Comparison of ENCODE assay signal across 22 mouse cellular contexts in the genomic region with DNA sequence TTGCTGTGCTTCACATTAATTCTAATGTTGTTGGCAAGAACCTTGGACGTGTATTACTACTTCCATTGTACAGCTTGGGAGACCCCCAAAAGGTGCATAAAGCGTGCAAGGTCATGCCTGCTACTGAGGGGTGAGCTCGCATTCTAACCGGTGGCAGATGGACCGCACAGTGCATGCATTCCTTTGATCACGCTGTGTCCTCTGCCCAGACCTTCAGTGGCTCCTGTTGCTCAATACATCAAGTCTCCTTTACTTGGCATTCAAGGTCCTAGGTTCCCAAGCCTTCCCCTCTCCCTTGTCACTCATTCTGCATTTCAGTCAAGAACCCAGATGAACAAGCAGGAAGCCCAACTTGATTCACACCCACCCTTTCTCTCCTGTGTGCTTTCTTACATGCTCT.
DNase-seq lines count a peak whose midpoint lies in the region; ATAC-seq lines count a peak whose summit lies in the region.
"Had no signal": no experiment of that assay in that cellular context is flagged by ENCODE, and none has a peak within 500 bp of the region (broad histone marks: within the 10 kb centered on the region; RNA-seq: fewer than 3 reads in every experiment).

No protein-coding gene starts in this region.

- no peak overlapping the region for H3K4me3 ChIP-seq in hindbrain, embryonic 16.5 days (ENCODE audit: low read length)
- H3K4me3 ChIP-seq in hindbrain, embryonic 11.5 days (ENCODE audit: low read depth, low read length): no peak overlapping the region
- H3K4me3 ChIP-seq in neural tube, embryonic 15.5 days (replicated peaks): no peak overlapping the region
- H3K4me3 ChIP-seq: embryonic facial prominence, embryonic 10.5 days; embryonic facial prominence, embryonic 13.5 days; erythroblast, embryonic 14.5 days; forebrain, embryonic 12.5 days; forebrain, embryonic 15.5 days; hindbrain, embryonic 10.5 days had no signal

- no peaks in the 10 kb centered on the region for H3K9me3 ChIP-seq in hindbrain, embryonic 16.5 days (ENCODE audit: control insufficient read depth, low read length)
- no peaks in the 10 kb centered on the region for H3K9me3 ChIP-seq in hindbrain, embryonic 11.5 days (ENCODE audit: control insufficient read depth, low read length)
- H3K9me3 ChIP-seq in neural tube, embryonic 15.5 days (replicated peaks): no peaks in the 10 kb centered on the region
- H3K9me3 ChIP-seq: embryonic facial prominence, embryonic 10.5 days; embryonic facial prominence, embryonic 13.5 days; forebrain, embryonic 12.5 days; forebrain, embryonic 15.5 days; hindbrain, embryonic 10.5 days had no signal

- 76% methylated on average over 6 of the region's 6 CpGs for WGBS in hindbrain, embryonic 16.5 days
- 77% methylated on average over 6 of the region's 6 CpGs for WGBS in hindbrain, embryonic 11.5 days
- 78% methylated on average over 6 of the region's 6 CpGs for WGBS in neural tube, embryonic 15.5 days

- no peak overlapping the region for H3K27ac ChIP-seq in hindbrain, embryonic 16.5 days (ENCODE audit: low read depth, low read length)
- no peak overlapping the region for H3K27ac ChIP-seq in hindbrain, embryonic 11.5 days (ENCODE audit: low read depth, low read length)
- H3K27ac ChIP-seq in neural tube, embryonic 15.5 days (replicated peaks): no peak overlapping the region
- H3K27ac ChIP-seq: embryonic facial prominence, embryonic 10.5 days; embryonic facial prominence, embryonic 13.5 days; forebrain, embryonic 12.5 days; forebrain, embryonic 15.5 days; hindbrain, embryonic 10.5 days; hindbrain, embryonic 14.5 days had no signal

- no peaks in the 10 kb centered on the region for H3K27me3 ChIP-seq in hindbrain, embryonic 16.5 days (replicated peaks; ENCODE audit: control insufficient read depth, insufficient read depth, low read length)
- H3K27me3 ChIP-seq in hindbrain, embryonic 11.5 days (ENCODE audit: control insufficient read depth, insufficient read depth, low read length): no peaks in the 10 kb centered on the region
- H3K27me3 ChIP-seq in neural tube, embryonic 15.5 days (replicated peaks): no peaks in the 10 kb centered on the region
- H3K27me3 ChIP-seq: embryonic facial prominence, embryonic 13.5 days; forebrain, embryonic 12.5 days; forebrain, embryonic 15.5 days had no signal

- H3K4me1 ChIP-seq in hindbrain, embryonic 16.5 days (ENCODE audit: control insufficient read depth, insufficient read depth, low read depth, low read length): no peaks in the 10 kb centered on the region
- no peaks in the 10 kb centered on the region for H3K4me1 ChIP-seq in hindbrain, embryonic 11.5 days (replicated peaks; ENCODE audit: control insufficient read depth, insufficient read depth, low read length)
- H3K4me1 ChIP-seq in neural tube, embryonic 15.5 days: peaks cover 8% of the 10 kb centered on the region; the same call in 1 of the 2 replicates
- H3K4me1 ChIP-seq: forebrain, embryonic 12.5 days; forebrain, embryonic 15.5 days had no signal

- ATAC-seq in hindbrain, embryonic 16.5 days: 0 out of 2 replicates have a peak, but pooled peaks have one; percentile 27
- ATAC-seq in hindbrain, embryonic 11.5 days (ENCODE audit: low FRiP score): no peak
- ATAC-seq in neural tube, embryonic 15.5 days (ENCODE audit: low FRiP score): no peak
- ATAC-seq: forebrain, embryonic 15.5 days; intestine, postnatal 0 days had no signal

- H3K9ac ChIP-seq in hindbrain, embryonic 16.5 days (ENCODE audit: low read depth, low read length): no peak overlapping the region
- H3K9ac ChIP-seq in hindbrain, embryonic 11.5 days (ENCODE audit: low read depth, low read length): no peak overlapping the region
- H3K9ac ChIP-seq in neural tube, embryonic 15.5 days (replicated peaks): no peak overlapping the region
- H3K9ac ChIP-seq: embryonic facial prominence, embryonic 13.5 days; forebrain, embryonic 12.5 days; forebrain, embryonic 15.5 days; hindbrain, embryonic 14.5 days had no signal

- no peaks in the 10 kb centered on the region for H3K36me3 ChIP-seq in hindbrain, embryonic 16.5 days (ENCODE audit: control insufficient read depth, insufficient read depth, low read length)
- no peaks in the 10 kb centered on the region for H3K36me3 ChIP-seq in hindbrain, embryonic 11.5 days (ENCODE audit: control insufficient read depth, insufficient read depth, low read length)
- H3K36me3 ChIP-seq in neural tube, embryonic 15.5 days: no peaks in the 10 kb centered on the region
- H3K36me3 ChIP-seq: embryonic facial prominence, embryonic 10.5 days; embryonic facial prominence, embryonic 13.5 days; forebrain, embryonic 12.5 days; forebrain, embryonic 15.5 days; hindbrain, embryonic 10.5 days had no signal

- no peak overlapping the region for H3K4me2 ChIP-seq in hindbrain, embryonic 16.5 days (ENCODE audit: low read length)
- H3K4me2 ChIP-seq in hindbrain, embryonic 11.5 days (replicated peaks; ENCODE audit: low read depth, low read length): no peak overlapping the region
- no peak overlapping the region for H3K4me2 ChIP-seq in neural tube, embryonic 15.5 days
- H3K4me2 ChIP-seq: embryonic facial prominence, embryonic 13.5 days; forebrain, embryonic 12.5 days; forebrain, embryonic 15.5 days; heart, embryonic 11.5 days; hindbrain, embryonic 14.5 days had no signal

- peak; percentile 79 to 90 for DNase-seq in adrenal gland, adult (ENCODE audit: inconsistent age in 2 of 2, low spot score in 1 of 2)
- no peak for DNase-seq in adrenal gland, postnatal 4 days (ENCODE audit: low spot score in 2 of 2)
- DNase-seq in hindbrain, embryonic 11.5 days (ENCODE audit: low spot score): no peak
- peak; percentile 10 to 28 for DNase-seq in urinary bladder, postnatal 4 days (ENCODE audit: low spot score in 2 of 2)
- no peak for DNase-seq in urinary bladder, postnatal 36 days (ENCODE audit: low spot score in 2 of 2)
- DNase-seq in gastrocnemius, postnatal 25 days: no peak
- DNase-seq: cerebellum, adult 11-12 months; cerebellum, adult 8-10 months; cerebellum, postnatal 36 days; embryo, embryonic 11 days; gastrocnemius, postnatal 36 days had no signal

Comparison
In these comparisons a context has a peak if more than half of its experiments do, and no peak if none do; other contexts are left out.
1. DNase-seq: peak in adrenal gland, adult (2 of 2) and urinary bladder, postnatal 4 days (2 of 2); none in adrenal gland, postnatal 4 days (0 of 2), hindbrain, embryonic 11.5 days (single experiment), urinary bladder, postnatal 36 days (0 of 2) and gastrocnemius, postnatal 25 days (single experiment).